Mouse (Mus musculus): Measurements from ENCODE around the gene Cdhr3. TPM values are rescaled to one million over a fixed set of nuclear protein-coding genes. Genes with fewer than 3 reads are reported as not detected.
"Not testable (repeated sequence)": the region's sequence is repeated elsewhere in the genome, so short reads cannot be mapped to it uniquely, and the experiment has no call there.

Cdhr3 gene
- total RNA-seq, 2 experiments from 2014 or later = 0.56 TPM; not detected in 1

GRCm38 (mm10) chr12:33008305-33009110, 84.2 kb downstream of the Cdhr3 start:
- DNase-seq (ENCODE audit: low spot score in 2 of 2) = no peak

- no peak for DNase-seq (ENCODE audit: low spot score in 2 of 2)
Observed at GRCm38 (mm10) chr12:33007176-33007575, 85.5 kb downstream of the Cdhr3 start.

DNA sequence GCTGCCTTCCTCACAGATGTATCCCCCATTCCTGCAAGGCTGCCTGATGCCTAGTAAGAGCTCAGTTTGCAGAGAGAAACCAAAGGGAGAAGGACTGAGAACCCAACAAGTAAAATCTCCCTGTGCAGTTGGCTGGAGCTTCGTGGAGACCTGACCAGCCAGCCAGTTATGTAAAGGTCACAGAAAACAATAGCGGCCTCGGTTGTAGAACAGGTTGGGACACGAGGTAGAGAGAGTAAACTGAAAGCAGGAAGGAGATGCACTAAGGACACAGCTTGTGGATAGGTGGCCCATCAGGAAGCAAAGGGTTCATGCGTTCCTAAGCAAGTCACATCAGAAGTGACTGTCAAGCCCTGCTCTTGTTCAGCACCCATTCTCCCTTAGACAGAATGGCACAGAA, 86.8 kb downstream of the Cdhr3 start:
- DNase-seq (ENCODE audit: low spot score in 2 of 2) = no peak

GRCm38 (mm10) chr12:33003339-33003965, 89.2 kb downstream of the Cdhr3 start:
- DNase-seq (ENCODE audit: low spot score in 2 of 2) = no peak

- no peak for DNase-seq (ENCODE audit: low spot score in 2 of 2)
Observed at GRCm38 (mm10) chr12:33000402-33000801, 92.3 kb downstream of the Cdhr3 start.

DNA sequence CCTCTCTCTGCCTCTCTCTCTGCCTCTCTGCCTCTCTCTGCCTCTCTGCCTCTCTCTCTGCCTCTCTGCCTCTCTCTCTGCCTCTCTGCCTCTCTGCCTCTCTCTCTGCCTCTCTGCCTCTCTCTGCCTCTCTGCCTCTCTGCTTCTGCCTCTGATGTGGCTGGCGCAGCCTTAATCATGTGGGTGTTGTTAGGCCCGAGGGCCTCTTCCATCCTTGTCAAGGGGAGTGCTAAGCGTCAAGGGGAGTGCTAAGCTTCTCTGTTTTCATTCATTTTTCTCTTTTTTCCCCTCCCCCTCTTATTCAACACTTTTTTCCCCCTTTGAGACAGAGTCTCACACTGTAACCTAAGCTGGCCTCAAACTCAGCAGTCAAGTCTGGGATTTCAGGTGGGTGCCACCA, 92.9 kb downstream of the Cdhr3 start:
- DNase-seq (ENCODE audit: low spot score in 2 of 2) = not testable (repeated sequence)

DNA sequence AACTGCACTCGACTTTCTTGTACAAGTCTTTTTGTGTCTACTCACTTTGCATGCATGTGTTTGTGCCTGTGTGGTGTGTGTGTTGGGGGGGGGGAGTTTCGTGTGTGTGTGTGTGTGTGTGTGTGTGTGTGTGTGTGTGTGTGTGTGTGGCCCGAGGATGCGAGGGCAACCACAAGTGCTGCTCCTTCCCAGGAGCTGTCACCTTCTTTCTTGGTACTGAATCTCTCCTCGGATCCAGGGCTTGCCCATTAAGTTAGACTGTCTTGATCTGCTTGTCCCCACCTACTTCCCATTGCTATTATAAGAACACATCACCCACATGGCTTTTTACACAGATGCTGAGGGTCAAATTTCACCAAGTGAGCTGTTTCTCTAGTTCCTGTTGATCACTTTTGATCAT, 93.9 kb downstream of the Cdhr3 start:
- no peak for DNase-seq (ENCODE audit: low spot score in 2 of 2)

GRCm38 (mm10) chr12:32995081-32995834, 97.4 kb downstream of the Cdhr3 start:
- no peak for DNase-seq (ENCODE audit: low spot score in 2 of 2)

- no peak for DNase-seq (ENCODE audit: low spot score in 2 of 2)
Observed at GRCm38 (mm10) chr12:32994081-32994480, 98.6 kb downstream of the Cdhr3 start.

DNA sequence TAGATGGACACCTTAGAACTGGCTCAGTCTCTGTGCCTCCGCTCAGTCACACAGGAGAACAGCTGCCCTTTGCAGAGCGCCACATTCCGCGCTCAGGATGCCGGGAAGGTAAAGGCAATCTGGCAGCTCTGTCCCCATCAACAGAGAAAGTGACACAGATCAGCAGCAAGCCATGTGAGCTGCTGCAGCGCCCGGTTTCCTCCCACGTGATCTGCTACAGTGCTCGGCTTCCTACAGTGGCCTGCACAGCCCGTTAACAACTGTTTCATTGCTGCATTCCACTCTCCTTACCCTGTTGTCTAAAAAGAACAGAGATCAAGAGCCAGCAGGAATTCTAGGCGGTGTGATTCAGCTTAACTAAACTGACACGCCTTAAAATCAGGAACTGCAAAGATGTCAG, 102.9 kb downstream of the Cdhr3 start:
- no peak for DNase-seq (ENCODE audit: low spot score in 2 of 2)

DNA sequence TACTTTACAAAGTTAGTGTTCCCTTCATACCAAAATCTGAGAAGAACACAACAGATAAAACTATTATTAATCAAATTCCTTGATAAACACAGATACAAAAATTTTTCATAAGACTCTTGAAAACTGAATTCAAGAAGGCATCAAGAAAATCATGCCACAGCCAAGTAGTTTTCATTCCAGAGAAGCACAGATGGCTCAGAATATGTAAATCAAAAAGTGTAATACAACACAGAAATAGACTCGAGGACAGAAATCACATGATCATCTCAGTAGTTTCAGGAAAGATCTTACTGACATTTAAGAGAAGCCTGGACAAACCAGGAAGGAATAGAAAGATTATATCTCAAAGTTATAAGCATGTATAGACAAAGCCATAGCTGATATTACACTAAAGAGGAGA, 106.4 kb downstream of the Cdhr3 start:
- no peak for DNase-seq (ENCODE audit: low spot score in 2 of 2)

Small RNAs within 50 kb of the gene (microRNA-seq; reads per million reads assigned to microRNA genes)
- gene Gm22904 = not detected

Other genes with a start within 250 kb of the Cdhr3 start
- 10 to 100 TPM; 81.9 to 88.0 TPM for gene Sypl, start 139.0 kb downstream of the Cdhr3 start, total RNA-seq (2021)
- gene Atxn7l1, start 54.8 kb upstream of the Cdhr3 start, total RNA-seq (2021) = 10 to 100 TPM; 34.1 to 38.8 TPM